Mouse (Mus musculus) brain, embryonic 18.5 days (tissue): ENCODE results near the gene Ranbp3.

Experiments used
- DNase-seq: peaks from one replicate; pipeline ENCODE4 v3.0.0-alpha.2; 2012; ENCODE audit warnings: low read depth, low spot score

Gene Ranbp3

GRCm38 (mm10) chr17:56727029-56727649 lies 54.0 kb downstream of the Ranbp3 start:
- DNase-seq: no peak

- DNase-seq: no peak
Observed at GRCm38 (mm10) chr17:56727659-56728058, 54.6 kb downstream of the Ranbp3 start.

DNA sequence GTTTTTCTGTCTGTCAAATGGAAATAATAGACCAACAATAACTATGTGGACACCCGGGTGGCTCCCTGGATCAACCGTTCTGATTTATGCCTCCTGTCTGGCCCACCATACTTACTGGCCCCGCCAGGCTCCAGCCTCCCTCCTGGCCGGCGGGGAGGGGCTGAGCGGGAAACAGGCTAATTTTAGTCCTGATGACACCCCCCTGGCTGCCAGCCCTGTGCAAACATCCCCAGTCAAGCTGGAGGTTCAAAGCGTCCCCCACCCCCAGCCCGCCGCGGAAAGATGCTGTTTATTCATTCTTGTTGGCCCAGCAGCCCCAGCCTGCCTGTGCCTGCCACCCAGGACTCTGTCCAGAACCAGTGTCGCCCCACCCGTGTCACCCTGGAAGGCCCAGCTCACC lies 55.0 kb downstream of the Ranbp3 start:
- no peak for DNase-seq

GRCm38 (mm10) chr17:56729151-56729550 lies 56.1 kb downstream of the Ranbp3 start:
- DNase-seq: no peak

GRCm38 (mm10) chr17:56729656-56730055 lies 56.6 kb downstream of the Ranbp3 start:
- DNase-seq: no peak

DNA sequence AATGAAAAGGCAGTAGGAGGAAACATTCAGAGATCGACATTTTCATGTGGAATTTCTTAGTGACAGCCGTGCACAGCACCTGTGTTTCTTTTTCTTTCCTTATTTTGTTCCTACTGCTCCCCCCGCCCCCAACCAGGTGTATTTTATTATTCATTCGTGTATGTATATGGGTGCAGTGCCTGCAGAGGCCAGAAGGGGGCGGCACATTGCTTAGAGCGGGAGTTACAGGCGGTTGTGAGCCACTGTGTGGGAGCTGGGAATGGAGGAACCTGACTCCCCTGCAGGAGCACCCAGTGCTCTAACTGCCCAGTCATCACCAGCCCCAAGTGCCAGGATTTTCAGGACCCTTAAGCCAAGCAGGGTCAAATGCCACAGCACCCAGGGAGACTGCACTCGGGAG lies 63.4 kb downstream of the Ranbp3 start:
- no peak for DNase-seq

DNA sequence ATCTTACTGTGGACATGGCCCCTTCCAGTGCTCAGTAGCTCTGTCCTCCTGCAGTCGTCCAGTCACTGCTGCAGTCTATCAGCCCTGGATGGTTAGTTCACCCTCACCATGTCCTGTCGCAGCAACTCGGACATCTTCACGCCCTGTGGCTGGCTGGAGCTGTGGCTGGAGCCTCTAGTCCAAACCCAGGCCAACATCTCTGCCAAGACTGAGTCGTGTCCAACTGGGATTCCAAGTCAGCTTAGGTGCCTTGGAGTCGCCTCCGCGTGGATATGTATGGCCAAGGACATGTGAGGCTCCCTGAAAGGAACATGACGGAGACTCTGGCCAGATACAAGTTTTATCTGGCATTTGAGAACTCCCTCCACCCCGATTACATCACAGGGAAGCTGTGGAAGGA lies 65.1 kb downstream of the Ranbp3 start:
- DNase-seq: no peak

DNA sequence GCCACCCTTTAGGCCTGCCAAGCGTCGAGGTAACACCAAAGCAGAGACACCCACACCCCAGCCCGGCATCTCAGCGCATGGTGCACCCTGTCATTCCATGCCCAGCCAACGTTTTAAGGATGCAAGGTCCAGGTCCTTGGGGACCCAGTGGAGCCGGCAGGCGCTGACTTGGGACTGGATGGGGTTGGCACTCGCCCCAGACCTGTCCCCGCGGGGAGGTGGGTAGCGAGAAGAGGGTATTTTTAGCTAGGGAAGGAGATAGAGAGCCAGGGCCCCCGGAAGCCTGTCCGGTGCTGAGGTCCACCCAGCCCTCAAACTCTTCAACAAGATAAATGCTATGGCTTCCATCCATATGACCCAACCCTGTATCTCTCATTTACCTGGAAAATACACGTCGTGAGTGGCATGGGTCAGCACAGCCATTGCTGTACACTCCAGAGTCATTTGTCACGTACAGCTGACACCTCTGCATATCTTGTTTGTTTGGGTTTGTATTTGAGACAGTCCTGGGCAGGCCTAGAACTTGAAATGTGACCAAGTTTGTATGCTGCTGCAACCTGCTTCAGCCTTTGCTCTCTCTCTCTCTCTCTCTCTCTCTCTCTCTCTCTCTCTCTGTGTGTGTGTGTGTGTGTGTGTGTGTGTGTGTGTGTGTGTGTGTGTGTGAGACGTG lies 67.2 kb downstream of the Ranbp3 start:
- DNase-seq: no peak

- DNase-seq: no peak
Observed at GRCm38 (mm10) chr17:56740788-56741160, 67.7 kb downstream of the Ranbp3 start.

GRCm38 (mm10) chr17:56744173-56744572 lies 71.1 kb downstream of the Ranbp3 start:
- DNase-seq: no peak

- peak; percentile 45 for DNase-seq
Observed at GRCm38 (mm10) chr17:56751404-56752072, 78.4 kb downstream of the Ranbp3 start.

DNA sequence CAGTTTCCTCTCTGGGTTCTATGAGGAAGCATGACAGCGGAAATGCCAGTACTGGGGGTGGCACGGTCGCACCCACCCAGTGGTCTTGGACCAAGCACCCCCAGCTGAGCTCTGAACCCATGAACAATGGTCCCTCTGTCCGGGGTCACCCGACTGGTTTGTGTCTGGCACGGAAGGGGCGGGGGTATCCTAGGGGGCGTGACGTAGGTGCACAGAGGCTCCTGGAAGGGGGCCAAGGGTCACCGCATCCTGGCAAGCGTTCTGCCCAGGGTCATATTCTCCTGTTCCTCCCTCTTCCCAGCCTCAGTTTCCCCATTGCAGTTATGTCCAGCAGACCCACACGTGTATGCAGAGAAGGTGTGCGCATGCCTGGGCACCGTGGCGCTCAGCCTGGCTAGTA lies 80.4 kb downstream of the Ranbp3 start:
- DNase-seq: no peak

DNA sequence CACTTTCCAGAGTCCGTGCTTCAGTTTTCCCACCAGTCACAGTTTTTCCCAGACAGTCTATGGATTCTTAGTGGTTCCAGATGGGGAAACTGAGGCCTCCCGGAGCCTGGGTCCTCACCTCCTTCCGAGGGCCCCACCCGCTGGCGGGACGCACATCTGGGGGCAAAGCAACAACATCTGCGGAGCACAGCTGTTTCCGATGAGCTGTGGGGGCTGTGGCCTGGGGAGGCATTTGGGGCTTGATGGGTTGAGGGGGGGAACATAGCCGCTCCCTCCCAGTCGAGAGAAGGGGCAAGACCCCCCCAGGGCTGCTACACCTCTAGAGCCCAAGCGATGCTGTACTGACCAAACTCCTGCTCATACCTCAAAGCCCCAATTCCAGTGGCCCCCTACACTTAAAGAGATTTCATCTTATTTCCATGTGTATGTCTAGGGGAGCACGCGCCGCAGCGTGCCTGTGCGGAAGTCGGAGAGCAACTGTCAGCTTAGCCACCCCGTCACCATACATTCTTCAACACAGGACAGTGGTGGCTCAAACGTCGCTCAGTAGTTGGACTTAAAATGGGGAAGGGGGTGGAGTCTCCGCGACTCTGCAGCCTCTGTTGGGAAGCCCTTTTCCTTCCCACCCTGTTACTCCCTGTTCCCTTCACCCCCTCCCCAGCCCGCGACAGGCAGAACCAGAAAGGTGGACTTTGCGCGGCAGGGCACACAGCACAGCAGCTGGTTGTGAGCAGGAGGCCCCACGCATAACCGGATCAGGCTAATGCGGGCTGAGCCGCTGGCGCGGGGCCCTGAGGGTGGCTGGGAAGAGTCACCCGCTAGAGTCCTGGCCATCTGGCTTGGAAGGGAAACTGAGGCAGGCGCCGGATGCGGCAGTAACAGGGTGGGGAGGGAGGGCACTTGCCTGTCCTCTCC lies 81.4 kb downstream of the Ranbp3 start:
- no peak for DNase-seq

GRCm38 (mm10) chr17:56756703-56757399 lies 83.8 kb downstream of the Ranbp3 start:
- no peak for DNase-seq

GRCm38 (mm10) chr17:56757416-56758123 lies 84.5 kb downstream of the Ranbp3 start, which contains the start of gene Nrtn:
Gene Nrtn (minus strand): TSS chr17:56757530.
- DNase-seq: no peak

DNA sequence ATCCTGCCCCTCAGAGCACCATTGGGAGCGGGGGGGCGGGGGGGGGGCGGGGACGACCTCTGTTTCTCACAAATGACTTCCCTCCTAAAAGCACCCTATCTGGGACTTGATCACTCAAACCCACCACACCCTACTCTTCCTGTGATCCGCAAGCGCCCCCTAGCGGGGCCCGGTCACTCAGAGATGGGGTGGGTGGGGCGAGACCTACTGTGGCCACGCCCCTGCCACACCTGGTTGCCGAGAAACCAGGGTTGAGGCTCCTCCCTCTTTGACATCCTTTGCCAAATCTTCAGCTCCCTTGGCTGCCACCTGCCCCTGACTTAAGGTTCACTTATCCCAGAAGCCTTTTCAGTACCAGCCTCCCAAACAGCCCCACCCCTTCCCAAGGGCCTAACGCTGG lies 85.0 kb downstream of the Ranbp3 start:
- no peak for DNase-seq

DNA sequence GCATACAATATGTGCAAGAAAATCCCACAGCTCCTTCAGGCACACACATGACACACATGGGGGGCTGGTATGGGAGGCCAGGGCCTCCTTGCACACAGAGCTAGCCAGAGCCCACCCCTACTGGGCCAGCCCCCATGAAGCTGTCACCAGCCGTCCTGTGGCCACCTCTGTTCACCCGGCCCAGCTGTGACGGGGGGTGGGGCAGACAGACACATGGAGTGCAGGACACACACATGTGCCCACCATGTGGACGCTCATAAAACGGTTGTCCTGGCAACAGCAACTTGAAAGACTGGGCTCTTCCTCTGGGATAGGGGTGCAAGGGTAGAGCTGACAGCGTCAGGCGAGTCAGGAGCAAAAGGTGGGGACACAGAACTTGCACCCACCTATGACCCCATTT lies 86.2 kb downstream of the Ranbp3 start:
- no peak for DNase-seq

DNA sequence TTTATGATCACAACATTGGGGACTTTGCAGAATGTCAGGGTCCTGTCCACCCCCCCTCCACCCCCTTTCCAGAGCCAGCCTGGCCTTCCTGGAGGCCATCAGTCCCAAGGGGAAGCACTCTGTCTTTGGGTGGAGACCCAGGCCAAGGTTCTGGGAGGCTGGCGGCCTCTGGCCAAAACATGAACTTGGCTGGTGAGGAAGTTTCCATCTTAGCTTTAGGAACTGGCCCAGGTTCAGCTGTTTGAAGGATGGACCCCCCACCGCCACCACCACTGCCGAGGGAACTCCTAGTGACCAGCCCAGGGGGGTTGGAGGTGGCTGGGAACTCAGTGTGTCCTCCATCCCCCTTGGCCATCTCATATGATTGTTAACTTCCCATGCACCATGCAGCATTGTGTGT lies 88.0 kb downstream of the Ranbp3 start:
- no peak for DNase-seq
